Mouse (Mus musculus) adrenal gland, postnatal 36 days (tissue): ENCODE results near the gene Hist2h2ac. TPM values are rescaled to one million over a fixed set of nuclear protein-coding genes. Genes with fewer than 3 reads are reported as not detected.
"Not testable (repeated sequence)": the region's sequence is repeated elsewhere in the genome, so short reads cannot be mapped to it uniquely, and the experiment has no call there.

Source experiments
- DNase-seq, 2 experiments: peaks; one replicate each; pipeline ENCODE4 v3.0.0; 2021; ENCODE audit warnings: mixed read lengths in 1 of 2
- total RNA-seq, 2 experiments: library from RNA; stranded (reverse); gene quantifications; 2 replicates each; pipeline ENCODE4 v1.2.3; 2021

Gene Hist2h2ac
- total RNA-seq, 2 experiments from 2014 or later = 60.6 to 68.7 TPM

DNA sequence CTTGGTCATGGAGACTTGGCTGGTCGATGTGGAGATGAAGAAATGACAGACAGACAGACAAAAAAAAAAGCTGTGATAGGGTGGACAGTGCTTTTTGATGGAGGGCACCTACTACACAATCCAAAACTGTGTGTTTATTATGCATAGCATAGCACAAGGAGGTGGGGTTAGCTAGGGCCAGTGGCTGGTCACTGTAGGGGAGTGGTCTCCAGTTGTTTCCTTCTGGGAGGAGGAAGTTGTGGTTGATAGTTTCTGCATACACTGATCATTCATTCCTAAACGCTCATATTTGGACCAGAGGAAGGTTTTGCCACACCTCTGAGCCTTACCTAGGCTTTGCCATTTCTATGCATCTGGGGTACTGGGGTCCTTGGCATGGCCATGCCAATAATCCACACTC, 9.7 kb upstream of the Hist2h2ac start:
- no peak for DNase-seq

DNA sequence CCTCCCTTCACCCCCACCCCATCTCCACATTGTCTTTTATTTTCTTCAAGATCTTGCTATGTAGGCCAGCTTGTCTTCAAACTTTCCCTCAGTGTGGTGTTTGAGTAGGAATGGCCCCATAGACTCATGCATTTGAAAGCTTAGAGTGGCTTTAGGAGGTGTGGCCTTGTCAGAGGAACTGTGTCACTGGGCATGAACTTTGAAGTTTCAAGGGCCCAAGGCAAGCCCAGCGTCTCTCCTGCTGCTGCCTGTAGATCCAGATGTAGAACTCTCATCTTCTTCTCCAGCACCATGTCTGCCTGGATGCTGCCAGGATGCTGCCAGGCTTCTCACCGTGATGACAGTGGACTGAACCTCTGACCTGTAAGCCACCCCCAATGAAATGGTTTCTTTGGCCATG, 8.1 kb upstream of the Hist2h2ac start:
- DNase-seq = peak; percentile 48 to 51

DNA sequence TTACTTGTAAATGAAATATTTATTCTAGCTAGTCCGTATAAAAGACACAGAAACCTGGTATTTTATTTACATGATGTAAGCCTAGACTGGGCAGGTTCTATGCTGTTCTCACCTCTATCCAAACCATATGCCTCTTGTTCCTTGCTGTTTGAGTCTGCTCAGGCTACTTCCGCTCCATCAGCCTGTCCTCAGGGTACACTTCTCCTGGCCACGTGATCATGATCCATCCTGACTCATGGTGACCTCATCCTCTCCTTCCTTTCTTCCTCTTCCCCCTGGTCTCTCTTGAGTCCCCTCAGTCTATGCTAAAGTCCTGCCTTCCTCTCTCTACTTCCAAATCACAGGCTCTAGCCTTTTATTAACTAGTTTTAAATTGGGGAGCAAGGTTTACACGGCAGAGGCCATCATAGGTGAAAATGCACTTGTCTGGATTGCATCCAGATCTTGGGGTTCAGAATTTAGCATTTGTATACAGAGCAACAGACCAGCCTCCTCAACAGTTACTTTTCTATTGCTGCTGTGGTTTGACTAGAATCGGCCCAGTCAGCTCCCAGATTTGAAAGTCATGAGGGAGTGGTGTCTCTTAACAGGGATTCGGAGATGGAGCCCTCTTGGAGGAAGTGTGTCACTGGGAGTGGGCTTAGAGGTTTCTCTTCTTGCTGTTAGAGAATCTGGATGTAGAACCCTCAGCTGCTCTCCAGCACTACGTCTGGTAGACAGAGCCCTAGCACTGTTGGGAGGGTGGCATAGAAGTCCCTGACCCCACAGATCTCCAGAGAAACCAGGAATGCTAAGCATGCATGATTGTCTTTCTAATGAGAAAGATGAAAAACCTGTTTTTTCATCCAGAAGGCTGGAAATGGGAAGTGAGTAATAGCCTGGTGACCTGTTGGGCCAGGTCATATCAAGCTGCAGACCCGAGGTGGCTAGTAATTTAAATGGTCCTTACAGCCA, 6.3 kb upstream of the Hist2h2ac start:
- peak; percentile 44 to 56 for DNase-seq

DNA sequence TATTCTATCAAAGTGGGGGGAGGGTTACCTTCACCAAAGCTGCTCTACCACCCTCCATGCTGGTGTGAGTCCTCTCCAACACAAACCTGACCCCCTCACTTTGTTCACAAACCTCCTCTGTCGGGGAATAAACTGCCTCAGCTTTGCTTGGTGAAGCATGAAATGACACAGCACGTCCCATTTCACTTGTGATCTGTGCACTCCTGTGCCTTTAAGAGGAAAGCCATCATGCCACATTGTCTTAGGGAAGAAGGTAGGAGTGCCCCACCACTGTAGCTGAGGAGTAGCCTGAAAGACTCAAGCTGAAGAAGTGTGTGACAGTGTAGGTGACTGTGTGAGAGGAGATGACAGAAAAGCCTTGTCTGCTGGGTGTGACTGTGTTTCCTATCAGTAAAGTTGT, 4.7 kb upstream of the Hist2h2ac start:
- DNase-seq = no peak

DNA sequence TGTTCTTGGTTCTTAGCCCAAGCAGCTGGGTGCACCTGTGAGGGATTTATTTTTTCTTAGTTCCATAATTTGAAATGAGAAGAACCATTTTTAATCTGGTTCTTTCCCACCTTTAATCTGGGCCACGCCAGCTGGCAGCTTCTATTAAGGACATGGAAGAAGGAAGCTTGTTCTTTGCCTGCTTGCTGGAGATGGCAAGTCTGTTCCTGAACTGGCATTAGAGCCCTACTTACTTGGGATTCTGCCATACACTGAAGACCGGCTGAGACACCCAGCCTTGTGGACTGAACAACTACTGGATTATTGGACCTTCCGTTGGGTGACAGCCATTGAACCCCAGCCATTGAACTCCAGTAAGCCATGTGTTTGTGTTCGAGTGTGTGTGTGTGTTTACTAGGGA, 2.1 kb upstream of the Hist2h2ac start:
- no peak for DNase-seq

DNA sequence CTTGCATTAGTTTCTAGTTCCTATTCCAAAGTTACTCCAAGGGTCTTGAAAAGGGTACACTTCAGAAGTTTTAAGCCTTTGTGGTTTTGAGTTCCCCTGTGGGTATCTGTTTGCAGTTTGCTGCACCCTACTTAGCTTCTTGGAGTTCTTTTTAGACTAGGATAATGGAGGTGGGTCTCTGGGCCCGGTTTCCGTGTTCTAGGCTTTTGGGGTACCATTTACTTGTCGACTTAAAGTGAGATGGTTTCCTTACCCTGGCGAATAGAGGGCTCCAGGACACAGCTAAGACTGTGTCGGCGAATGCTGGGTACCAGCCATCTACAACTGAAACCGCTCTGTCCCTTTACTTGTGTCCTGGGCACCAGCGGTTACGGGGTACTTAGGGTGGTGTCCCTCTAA, 959 bp upstream of the Hist2h2ac start:
- peak; percentile 30 to 31 for DNase-seq

DNA sequence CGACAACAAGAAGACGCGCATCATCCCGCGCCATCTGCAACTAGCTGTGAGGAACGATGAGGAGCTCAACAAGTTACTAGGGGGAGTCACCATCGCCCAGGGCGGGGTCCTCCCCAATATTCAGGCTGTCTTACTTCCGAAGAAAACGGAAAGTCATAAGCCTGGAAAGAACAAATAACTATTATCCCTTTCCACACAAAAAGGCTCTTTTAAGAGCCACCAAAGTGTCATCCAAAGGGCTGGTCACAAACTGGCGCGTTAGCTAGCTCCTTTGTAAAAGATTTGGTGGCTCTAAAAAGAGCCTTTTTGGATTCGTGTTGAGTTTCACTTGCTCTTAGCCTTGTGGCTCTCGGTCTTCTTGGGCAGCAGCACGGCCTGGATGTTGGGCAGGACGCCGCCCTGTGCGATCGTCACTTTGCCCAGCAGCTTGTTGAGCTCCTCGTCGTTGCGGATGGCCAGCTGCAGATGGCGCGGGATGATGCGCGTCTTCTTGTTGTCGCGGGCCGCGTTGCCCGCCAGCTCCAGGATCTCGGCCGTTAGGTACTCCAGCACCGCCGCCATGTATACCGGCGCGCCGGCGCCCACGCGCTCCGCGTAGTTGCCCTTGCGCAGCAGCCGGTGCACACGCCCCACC, 432 bp downstream of the Hist2h2ac start:
- DNase-seq = not testable (repeated sequence)

DNA sequence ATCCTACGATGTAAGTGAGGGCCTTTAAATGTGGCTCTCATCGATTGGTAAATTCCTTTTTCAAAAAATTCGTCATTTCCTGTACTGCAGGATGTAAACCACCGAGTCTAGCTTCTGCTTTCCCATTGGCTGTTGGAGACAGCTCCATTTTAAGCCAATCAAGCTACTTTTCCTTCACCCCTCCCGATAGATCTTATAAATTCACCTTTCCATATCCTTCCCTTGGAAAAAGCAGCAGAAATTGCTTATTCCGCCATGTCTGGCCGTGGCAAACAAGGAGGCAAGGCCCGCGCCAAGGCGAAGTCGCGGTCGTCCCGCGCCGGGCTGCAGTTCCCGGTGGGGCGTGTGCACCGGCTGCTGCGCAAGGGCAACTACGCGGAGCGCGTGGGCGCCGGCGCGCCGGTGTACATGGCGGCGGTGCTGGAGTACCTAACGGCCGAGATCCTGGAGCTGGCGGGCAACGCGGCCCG, 984 bp downstream of the Hist2h2ac start, which contains the start of the genes Bola1 and Hist2h2ab:
TSS of gene Bola1 (minus strand) at position 49 of the 470 bp plus-strand sequence.
TSS of gene Hist2h2ab (plus strand) at position 205 of the 470 bp plus-strand sequence.
- DNase-seq = peak; percentile 72 to 76

DNA sequence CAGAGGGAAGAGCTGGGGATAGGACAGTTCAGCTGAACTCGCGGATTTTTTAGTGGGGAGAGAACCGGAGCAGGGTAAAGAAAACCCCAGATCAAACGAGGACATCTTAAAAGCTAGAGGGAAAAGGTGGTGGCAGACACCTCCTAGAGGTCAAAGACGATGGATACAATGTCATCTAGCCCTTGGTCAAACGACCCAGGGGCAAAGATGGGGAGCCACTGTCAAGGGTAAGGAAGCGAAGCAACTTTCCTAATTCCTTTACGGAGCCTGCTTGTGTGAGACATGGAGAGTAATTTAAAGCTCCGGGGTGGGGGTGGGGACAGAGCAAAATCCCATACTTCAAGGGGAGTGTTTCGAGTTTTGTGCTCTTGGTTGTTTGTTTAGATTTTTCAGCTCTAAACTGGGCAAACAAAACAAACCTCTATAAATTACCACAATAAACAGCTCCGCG, 1.5 kb downstream of the Hist2h2ac start:
- peak in 1 of 2 experiments; percentile 15 for DNase-seq

DNA sequence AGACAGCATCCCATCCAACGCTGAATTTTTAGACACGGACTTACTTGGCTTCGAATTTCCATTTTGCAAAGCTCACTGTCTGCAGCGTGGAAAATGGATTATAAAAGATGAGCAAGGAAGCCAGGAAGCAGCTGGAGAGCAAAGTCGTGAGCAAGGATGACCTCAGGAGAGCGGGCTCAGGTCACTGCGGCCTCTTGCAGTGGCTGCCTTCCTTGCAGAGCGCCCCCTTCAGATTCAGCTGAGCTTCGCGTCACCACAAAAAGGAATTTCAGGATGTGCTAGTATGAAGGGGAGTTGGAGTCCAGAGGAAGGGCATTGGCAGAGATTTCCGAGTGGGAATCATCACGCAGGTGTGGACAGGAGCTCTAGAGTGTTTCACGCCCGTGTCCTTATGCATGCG, 11.4 kb downstream of the Hist2h2ac start:
- DNase-seq = peak; percentile 34 to 57

DNA sequence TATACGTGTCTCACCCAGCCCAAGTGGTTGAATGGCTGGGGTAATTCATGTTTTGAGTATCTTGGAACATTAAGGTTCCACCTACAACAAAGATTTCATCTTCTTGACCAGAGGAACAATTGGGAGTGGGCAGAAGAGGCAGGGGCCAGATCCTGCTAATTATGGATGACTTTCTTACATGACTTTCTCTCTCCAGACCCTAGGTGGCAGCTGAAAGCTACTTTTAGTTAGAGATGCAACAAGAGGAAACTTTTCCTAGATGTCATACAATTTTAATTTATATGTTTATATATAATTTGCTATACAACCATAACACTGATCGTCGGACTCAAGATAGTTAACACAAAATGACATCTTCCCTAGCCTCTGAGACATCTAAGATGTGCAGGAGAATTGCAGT, 12.9 kb downstream of the Hist2h2ac start:
- no peak for DNase-seq

DNA sequence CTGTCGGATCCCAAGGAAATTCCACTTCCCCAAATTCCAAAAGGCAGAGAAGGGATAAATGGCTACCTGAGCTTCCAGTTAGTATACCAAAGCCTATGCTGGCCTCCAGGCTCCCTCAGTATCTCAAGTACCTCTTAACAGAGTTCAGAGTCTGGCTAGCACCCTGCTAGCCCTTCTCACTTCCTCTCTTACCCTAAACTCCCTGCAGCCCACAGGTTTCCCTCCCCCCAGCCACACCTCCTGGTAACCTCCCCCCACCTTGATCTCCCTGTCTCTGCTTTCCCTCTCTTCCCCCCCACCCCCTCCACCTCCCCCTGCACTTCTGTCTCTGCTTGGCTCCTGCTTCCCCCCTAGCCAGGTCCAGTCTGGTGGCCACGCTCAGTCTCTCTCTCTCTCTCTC, 20.9 kb downstream of the Hist2h2ac start:
- no peak for DNase-seq

DNA sequence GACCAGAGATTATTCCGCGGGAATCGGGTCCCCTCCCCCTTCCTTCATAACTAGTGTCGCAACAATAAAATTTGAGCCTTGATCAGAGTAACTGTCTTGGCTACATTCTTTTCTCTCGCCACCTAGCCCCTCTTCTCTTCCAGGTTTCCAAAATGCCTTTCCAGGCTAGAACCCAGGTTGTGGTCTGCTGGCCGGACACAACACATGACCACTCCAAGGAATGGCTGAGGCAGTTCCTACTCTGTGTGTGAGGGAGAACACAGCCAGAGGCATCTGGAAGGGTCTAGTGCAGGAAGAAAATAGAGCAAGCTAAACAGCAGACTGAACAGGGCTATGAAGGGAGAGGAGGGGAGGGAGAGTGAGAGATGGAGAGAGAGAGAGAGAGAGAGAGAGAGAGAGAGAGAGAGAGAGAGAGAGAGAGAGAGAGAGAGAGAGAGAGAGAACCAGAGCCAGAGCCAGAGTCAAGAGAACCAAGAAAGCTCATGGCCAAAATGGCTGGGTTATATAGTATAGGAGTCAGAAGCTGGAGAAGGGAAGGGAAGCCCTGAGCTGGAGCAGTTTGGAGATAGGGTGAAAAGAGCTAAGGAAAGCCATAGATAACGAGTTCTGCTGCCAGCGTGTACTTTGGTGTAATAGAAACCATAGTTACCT, 22.0 kb downstream of the Hist2h2ac start:
- DNase-seq = not testable (repeated sequence)

DNA sequence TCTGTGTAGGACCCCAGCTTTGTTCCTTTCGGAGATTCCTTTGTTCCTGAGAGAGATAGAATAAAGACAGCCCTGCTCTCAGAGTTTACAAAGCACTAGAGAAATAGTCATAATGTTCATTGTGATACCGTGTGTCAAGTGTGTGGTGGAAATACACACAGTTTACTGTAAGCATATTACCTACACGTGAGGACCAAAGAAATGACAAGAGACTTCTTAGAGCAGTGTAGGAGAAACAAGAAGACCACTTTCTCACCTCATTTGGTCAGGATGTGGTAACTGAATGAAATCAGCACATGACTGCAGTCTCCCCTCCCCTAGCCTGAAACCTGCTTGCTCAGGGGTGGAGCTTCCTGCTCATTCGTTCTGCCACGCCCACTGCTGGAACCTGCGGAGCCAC, 22.5 kb downstream of the Hist2h2ac start:
- no peak for DNase-seq

DNA sequence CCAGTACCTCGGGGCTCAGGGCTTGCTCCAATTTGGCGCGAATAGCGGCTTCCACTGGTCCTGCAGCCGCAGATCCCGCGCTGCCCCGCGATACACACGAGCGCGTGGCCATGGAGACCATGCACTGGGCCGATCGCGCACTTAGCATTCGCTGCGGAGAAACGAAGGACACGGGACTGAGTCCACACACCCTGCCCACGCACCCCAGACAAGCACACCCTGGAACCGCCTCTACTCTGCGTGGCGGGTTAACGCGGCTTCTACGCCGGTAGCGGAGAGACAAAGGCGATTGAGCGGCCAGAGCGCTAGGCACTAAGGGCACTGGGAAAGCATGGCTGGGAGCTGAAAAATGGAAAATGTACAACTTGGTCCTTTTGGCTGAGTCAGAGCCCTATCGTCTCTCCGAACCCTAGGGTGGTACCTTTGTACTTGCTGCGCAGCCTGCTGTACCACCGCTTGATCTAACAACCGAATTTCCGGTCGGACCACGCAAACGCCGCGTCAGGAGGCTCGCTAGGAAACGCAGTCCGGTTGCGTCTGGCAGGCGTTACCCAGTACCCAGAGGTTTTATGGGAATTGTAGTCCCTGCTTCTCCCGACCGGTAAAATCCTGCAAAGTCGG, 23.4 kb downstream of the Hist2h2ac start:
- peak; percentile 91 to 93 for DNase-seq

DNA sequence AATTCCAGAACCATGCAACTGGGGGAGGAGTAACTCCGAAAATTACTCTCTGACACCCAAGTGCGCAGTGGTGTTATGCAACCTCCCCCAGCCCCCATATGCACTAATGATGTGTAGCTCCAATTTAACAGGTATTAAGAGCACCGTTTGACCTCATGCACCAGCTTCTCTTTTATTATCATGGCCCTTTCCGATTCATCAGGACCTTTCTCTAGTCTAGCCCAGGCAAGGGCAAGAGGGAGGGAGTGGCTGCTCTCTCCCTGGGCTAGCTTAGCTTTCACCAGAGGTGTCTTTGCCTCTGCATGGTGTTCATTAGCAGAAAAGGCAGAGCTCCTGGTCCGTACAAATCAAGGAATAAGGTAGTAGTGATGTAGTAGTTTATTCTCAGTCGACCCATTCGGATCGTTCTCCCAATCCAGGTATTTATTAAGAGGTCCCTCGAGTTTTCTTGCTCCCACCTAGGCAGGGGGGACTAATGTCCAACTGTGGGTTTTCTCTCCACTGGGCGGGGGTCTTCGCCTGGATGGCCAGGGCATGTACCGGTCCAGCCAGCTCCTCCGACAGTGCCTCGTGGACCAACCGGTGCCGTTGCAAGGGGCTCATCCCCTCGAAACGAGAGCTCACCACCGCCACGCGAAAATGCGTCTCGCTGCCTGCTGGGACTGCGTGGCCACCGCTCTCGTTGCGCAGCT, 24.1 kb downstream of the Hist2h2ac start:
- DNase-seq = no peak

DNA sequence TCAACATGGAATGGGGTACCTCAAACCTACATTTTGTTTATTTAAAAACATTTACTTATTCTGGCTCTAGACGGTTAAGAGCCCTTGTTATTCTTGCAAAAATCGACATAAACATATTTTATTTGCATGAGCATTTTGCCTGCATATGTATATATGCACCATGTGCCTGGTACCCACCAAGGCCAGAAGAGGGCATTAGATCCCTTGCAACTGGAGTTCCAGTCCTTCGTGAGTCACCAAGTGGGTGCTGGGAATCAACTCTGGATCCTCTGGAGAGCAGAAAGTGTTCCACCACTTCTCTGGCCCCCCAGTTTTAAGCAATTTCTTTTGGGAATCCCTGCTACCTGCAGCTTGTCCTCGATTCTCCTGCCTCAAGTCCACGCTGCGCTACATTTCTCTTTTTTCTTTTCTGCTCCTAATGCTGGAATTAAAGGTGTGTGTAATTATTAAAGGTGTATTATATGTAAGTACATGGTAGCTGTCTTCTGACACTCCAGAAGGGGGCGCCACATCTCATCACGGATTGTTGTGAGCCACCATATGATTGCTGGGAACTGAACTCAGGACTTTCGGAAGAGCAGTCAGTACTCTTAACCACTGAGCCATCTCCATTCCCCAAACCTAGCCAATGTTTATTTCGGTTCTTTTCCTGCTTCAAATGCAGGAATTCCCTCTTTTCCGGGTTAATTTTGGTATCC, 24.9 kb downstream of the Hist2h2ac start:
- no peak for DNase-seq

DNA sequence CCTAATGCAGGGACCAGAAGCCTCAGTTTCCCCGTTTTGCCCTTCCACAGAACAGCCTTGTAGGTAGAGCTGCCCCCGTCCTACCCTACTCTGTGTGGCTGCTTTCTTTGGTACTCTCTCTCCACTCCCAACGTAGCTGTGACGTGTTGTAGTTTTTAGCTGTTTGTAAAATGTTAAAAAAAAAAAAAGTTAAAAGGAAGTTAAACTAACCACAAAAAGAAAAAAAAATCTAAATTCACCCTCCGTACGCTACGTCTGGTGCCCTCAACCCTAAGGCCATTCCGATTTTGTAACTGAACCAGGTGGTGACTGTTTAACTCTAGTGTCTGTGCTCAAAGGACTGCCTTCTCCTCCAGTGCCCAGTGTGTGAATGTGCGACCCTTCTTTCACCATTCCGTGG, 25.7 kb downstream of the Hist2h2ac start:
- DNase-seq = no peak

DNA sequence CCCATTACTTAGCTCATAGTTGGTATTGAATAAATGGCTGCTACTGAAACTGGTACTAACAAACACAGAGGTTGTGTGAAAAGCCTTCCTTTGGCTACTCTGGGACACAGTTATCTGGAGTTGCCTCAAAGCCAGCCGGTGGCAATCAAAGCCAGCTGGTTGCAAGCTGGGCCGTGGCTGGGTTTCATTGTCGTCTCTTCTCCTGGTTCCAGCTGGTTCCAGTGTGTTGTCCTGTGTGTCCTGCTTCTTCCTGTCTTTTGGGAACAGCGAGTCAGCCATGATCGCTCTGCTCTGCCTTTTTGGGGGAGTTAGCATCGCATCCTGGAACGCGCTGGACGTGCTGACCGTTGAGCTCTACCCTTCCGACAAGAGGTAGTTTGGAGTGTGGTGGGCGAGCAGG, 27.7 kb downstream of the Hist2h2ac start:
- DNase-seq = no peak

DNA sequence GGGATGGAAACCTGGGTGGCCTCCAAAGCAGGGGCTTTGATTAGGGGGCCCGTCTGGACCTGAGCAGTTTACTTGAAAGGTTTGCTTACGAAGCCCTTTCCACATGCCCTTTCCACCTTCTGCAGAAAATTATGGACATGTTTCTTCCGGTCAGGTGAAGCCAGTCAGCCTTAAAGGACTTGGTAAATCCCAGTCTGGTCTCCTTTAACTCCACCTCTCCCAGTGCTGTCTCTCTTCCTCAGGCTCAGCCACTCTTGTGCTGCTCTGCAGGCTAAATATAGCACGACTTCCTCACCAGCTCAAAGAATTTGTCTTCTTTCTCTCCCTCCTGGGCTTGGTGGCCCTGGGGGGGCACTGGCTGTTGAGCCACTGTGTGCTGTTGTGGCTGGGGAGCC, 38.3 kb downstream of the Hist2h2ac start:
- no peak for DNase-seq
